Mouse (Mus musculus) midbrain, embryonic 14.5 days (tissue): ENCODE data around the gene Pfkfb1. TPM values are rescaled to one million over a fixed set of nuclear protein-coding genes. Genes with fewer than 3 reads are reported as not detected.
A peak's percentile ranks its signal among the peaks of the same experiment; 100 is the strongest.

Experiments
- ATAC-seq: fragments of 200-750 bp; cut with Nextera tagmentation; 2 replicates; pipeline ENCODE4 v1.8.0; 2017; ENCODE audit warnings: moderate number of reproducible peaks, moderate library complexity; ENCODE audit not compliant: low FRiP score, low TSS enrichment
- DNase-seq: peaks from one replicate; pipeline ENCODE4 v3.0.0-alpha.2; 2015
- H3K27ac ChIP-seq: fragments of 300-500 bp; sonication (generic); replicated peaks from 2 replicates; pipeline ENCODE4 v1.5.1; 2014; ENCODE audit warnings: mild to moderate bottlenecking, low read depth, low read length, moderate library complexity
- H3K27me3 ChIP-seq: fragments of 300-500 bp; sonication (generic); 2 replicates; pipeline ENCODE4 v1.6.1; 2014; ENCODE audit warnings: low read length, control low read depth, mixed read lengths; ENCODE audit not compliant: control insufficient read depth, insufficient read depth
- H3K36me3 ChIP-seq: fragments of 300-500 bp; sonication (generic); 2 replicates; pipeline ENCODE4 v1.6.1; 2014; ENCODE audit warnings: low read length, control low read depth; ENCODE audit not compliant: control insufficient read depth, insufficient read depth
- H3K4me1 ChIP-seq: fragments of 300-500 bp; sonication (generic); 2 replicates; pipeline ENCODE4 v1.6.1; 2014; ENCODE audit warnings: mild to moderate bottlenecking, antibody characterized with exemption, low read length, control low read depth; ENCODE audit not compliant: control insufficient read depth, insufficient read depth
- H3K4me2 ChIP-seq: fragments of 300-500 bp; sonication (generic); 2 replicates; pipeline ENCODE4 v1.6.1; 2014; ENCODE audit warnings: mild to moderate bottlenecking, low read length, moderate library complexity
- H3K4me3 ChIP-seq: fragments of 300-500 bp; sonication (generic); replicated peaks from 2 replicates; pipeline ENCODE4 v1.5.1; 2014; ENCODE audit warnings: low read depth, low read length
- H3K9ac ChIP-seq: fragments of 300-500 bp; sonication (generic); replicated peaks from 2 replicates; pipeline ENCODE4 v1.6.1; 2014; ENCODE audit warnings: mild to moderate bottlenecking, low read length, moderate library complexity
- H3K9me3 ChIP-seq: fragments of 300-500 bp; sonication (generic); 2 replicates; pipeline ENCODE4 v1.6.1; 2016; ENCODE audit warnings: low read length, control low read depth, mixed read lengths; ENCODE audit not compliant: control insufficient read depth
- WGBS: fragments of 180-500 bp; shearing (Covaris S2); extraction: QIAGEN DNeasy Blood & Tissue Kit; methylation state at CpG from one replicate; pipeline ENCODE4 v1.1.7; 2014; 5-methylcytosine and 5-hydroxymethylcytosine counted together
- polyA plus RNA-seq: library from polyadenylated mRNA; unstranded; fragments of >200 nt; fragmentation: Nextera tagmentation; extraction: Ambion mirVana; gene quantifications from 2 replicates; pipeline ENCODE4 v1.2.1, GENCODE M21; 2014

Pfkfb1 gene
- polyA plus RNA-seq, 1 experiment from 2014 or later: 4.3 TPM

GRCm38 (mm10) chrX:150581921-150582320, 6.1 kb upstream of the Pfkfb1 start:
- peaks cover 8% of the 10 kb centered on the region; the same call in 1 of the 2 replicates for H3K36me3 ChIP-seq
- no peak overlapping the region for H3K9ac ChIP-seq
- no peak overlapping the region for H3K27ac ChIP-seq
- DNase-seq: no peak
- H3K4me1 ChIP-seq: no peaks in the 10 kb centered on the region
- no peak overlapping the region for H3K4me3 ChIP-seq
- no peaks in the 10 kb centered on the region for H3K27me3 ChIP-seq
- ATAC-seq: no peak
- H3K9me3 ChIP-seq: no peaks in the 10 kb centered on the region
- no peak overlapping the region for H3K4me2 ChIP-seq

GRCm38 (mm10) chrX:150585116-150585515, 2.9 kb upstream of the Pfkfb1 start:
- H3K4me3 ChIP-seq: no peak overlapping the region
- DNase-seq (no peak), ATAC-seq (no peak)
- peaks cover 8% of the 10 kb centered on the region; the same call in 1 of the 2 replicates for H3K36me3 ChIP-seq
- no peak overlapping the region for H3K27ac ChIP-seq
- H3K27me3 ChIP-seq: no peaks in the 10 kb centered on the region
- H3K4me1 ChIP-seq: no peaks in the 10 kb centered on the region
- 95% methylated on average over 8 of the region's 8 CpGs for WGBS
- no peaks in the 10 kb centered on the region for H3K9me3 ChIP-seq
- no peak overlapping the region for H3K4me2 ChIP-seq
- no peak overlapping the region for H3K9ac ChIP-seq

DNA sequence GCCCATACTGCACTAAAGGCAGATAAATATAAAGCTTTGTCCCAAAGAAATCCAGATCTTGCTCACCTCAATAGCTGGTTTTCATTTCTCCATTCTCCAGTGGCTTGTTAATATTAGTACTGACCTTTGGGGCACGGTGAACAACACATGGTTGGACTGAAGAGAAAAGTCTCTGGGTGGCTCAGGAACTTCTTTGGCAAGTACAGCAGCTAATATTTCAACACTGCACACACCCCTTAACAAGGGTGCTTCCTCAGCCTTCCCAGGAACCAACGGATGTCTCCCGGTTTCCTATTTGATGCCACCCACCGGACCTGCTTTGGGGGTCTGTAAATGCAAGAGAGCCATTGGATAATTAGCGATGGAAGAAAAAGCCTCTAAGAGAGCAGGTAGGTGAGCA, 1.7 kb downstream of the Pfkfb1 start, which contains the start of gene Apex2:
TSS of gene Apex2 (minus strand) at position 173 of the 400 bp plus-strand sequence.
- Histone ChIP-seq H3K4me3 (peak within 1 kb of the TSS; percentile 45; the same call in 1 of the 2 replicates), H3K4me2 (peak within 1 kb of the TSS; percentile 61), H3K36me3 (no peaks in the 10 kb centered on the region), H3K27me3 (no peaks in the 10 kb centered on the region), H3K4me1 (no peaks in the 10 kb centered on the region), H3K27ac (no peak within 1 kb of the TSS), H3K9me3 (no peaks in the 10 kb centered on the region), H3K9ac (no peak within 1 kb of the TSS)
- WGBS: 85% methylated on average over 5 of the region's 5 CpGs
- ATAC-seq (no peak), DNase-seq (no peak)

DNA sequence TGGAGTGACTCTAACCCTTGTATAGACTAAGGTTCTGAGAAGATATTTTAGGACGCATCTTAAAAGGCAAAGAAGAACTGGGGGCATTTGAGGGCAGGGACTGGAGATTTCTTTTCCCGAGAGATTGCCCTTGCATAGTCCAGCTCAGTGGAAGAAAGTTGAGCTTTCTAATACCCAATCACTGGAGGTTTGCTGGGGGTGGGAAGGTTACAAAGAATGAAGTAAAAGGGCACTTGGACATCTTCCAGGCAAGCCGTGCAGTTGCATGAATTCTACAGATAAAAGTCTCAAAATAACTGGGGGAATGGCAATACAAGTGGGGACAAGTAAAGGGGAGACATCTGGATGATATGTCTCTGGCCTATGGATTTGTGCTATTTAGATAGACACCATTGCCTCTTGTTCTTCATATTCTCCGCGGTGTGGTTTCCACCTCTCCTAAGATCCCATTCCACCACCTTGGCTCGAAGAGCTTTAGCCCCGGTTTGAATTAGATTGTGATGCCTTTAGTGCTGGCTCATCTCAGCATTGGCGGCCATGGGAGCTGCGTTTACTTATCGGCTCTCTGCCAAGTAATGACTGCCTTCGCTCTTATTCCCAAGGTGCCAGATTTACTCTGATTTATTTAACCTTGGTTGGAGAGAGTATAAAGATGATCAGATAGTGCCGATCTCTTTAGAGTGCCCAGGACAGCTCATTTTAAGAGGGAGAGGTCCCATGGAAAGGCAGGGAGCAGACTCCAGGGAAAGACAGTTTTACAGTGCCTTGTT, 5.4 kb downstream of the Pfkfb1 start:
- ATAC-seq (no peak), DNase-seq (no peak)
- no peaks in the 10 kb centered on the region for H3K36me3 ChIP-seq
- no peak overlapping the region for H3K27ac ChIP-seq
- H3K9ac ChIP-seq: no peak overlapping the region
- no peak overlapping the region for H3K4me2 ChIP-seq
- no peaks in the 10 kb centered on the region for H3K27me3 ChIP-seq
- WGBS: 88% methylated on average over 12 of the region's 12 CpGs
- no peaks in the 10 kb centered on the region for H3K4me1 ChIP-seq
- H3K4me3 ChIP-seq: no peak overlapping the region
- H3K9me3 ChIP-seq: no peaks in the 10 kb centered on the region

DNA sequence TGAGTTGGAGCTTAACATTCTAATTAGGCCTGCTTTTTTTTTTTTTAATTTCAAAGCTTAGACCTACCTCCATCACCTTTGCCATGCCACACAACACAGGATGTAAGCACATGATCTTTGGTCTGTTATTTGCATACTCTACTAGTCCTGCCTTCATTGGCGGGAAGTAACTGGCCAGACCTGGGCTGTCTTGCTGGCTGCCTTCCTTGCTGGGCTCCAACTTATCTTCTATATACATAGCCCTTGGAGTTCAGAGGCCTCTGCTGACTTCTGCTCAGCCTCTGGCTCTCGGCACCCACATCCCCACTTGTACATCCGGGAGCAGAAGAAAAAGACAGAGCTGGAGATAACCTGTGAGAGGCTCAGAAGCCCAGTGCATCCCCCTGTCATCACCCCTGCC, 6.1 kb downstream of the Pfkfb1 start:
- 89% methylated on average over 3 of the region's 3 CpGs for WGBS
- Histone ChIP-seq H3K4me2 (no peak overlapping the region), H3K36me3 (no peaks in the 10 kb centered on the region), H3K9ac (no peak overlapping the region), H3K9me3 (no peaks in the 10 kb centered on the region), H3K27ac (no peak overlapping the region), H3K4me3 (no peak overlapping the region), H3K4me1 (no peaks in the 10 kb centered on the region), H3K27me3 (no peaks in the 10 kb centered on the region)
- ATAC-seq: no peak
- DNase-seq: no peak

- Histone ChIP-seq H3K4me3 (no peak overlapping the region), H3K27ac (no peak overlapping the region), H3K4me2 (no peak overlapping the region), H3K4me1 (no peaks in the 10 kb centered on the region), H3K27me3 (no peaks in the 10 kb centered on the region), H3K9me3 (no peaks in the 10 kb centered on the region), H3K36me3 (no peaks in the 10 kb centered on the region), H3K9ac (no peak overlapping the region)
- DNase-seq (no peak), ATAC-seq (no peak)
- 80% methylated on average over 9 of the region's 9 CpGs for WGBS
Measured at GRCm38 (mm10) chrX:150595016-150595760, 7.2 kb downstream of the Pfkfb1 start.

- no peak overlapping the region for H3K4me2 ChIP-seq
- H3K9ac ChIP-seq: no peak overlapping the region
- WGBS: 78% methylated on average over 2 of the region's 2 CpGs
- no peak overlapping the region for H3K4me3 ChIP-seq
- no peaks in the 10 kb centered on the region for H3K27me3 ChIP-seq
- H3K36me3 ChIP-seq: no peaks in the 10 kb centered on the region
- no peaks in the 10 kb centered on the region for H3K9me3 ChIP-seq
- H3K4me1 ChIP-seq: no peaks in the 10 kb centered on the region
- no peak overlapping the region for H3K27ac ChIP-seq
- ATAC-seq (no peak), DNase-seq (no peak)
Measured at GRCm38 (mm10) chrX:150598882-150599281, 10.9 kb downstream of the Pfkfb1 start.

- Histone ChIP-seq H3K27ac (no peak overlapping the region), H3K27me3 (no peaks in the 10 kb centered on the region), H3K36me3 (no peaks in the 10 kb centered on the region), H3K4me1 (no peaks in the 10 kb centered on the region), H3K4me3 (no peak overlapping the region), H3K4me2 (no peak overlapping the region), H3K9me3 (no peaks in the 10 kb centered on the region), H3K9ac (no peak overlapping the region)
- WGBS: 48% methylated on average over 1 of the region's 1 CpGs
- ATAC-seq (no peak), DNase-seq (no peak)
Measured at GRCm38 (mm10) chrX:150636421-150636820, 48.4 kb downstream of the Pfkfb1 start.
